Comparison of ENCODE assay signal across 28 mouse cellular contexts in genomic region chr2:135153248-135153647, GRCm38 (mm10).
A peak's percentile ranks its signal among the peaks of the same experiment; 100 is the strongest.
DNase-seq lines count a peak whose midpoint lies in the region; ATAC-seq and TF ChIP-seq lines count a peak whose summit lies in the region.
"Had no signal": no experiment of that assay in that cellular context is flagged by ENCODE, and none has a peak within 500 bp of the region (broad histone marks: within the 10 kb centered on the region; RNA-seq: fewer than 3 reads in every experiment).

No protein-coding gene starts in this region.

- H3K27me3 ChIP-seq in forebrain, embryonic 15.5 days = no peaks in the 10 kb centered on the region
- H3K27me3 ChIP-seq in forebrain, embryonic 10.5 days (ENCODE audit: poor library complexity, severe bottlenecking) = no peaks in the 10 kb centered on the region
- H3K27me3 ChIP-seq in kidney, embryonic 15.5 days = no peaks in the 10 kb centered on the region
- H3K27me3 ChIP-seq: embryonic facial prominence, embryonic 15.5 days; heart, embryonic 15.5 days; limb, embryonic 12.5 days; liver, embryonic 12.5 days had no signal

- 0 out of 2 replicates have a peak, but pooled peaks have one; percentile 38 for ATAC-seq in forebrain, embryonic 15.5 days (replicated peaks)
- ATAC-seq in kidney, embryonic 15.5 days (replicated peaks; ENCODE audit: low FRiP score) = no peak
- ATAC-seq: CD4-positive, CD25-positive, alpha-beta regulatory T cell, adult 4 months; intestine, embryonic 16.5 days; liver, embryonic 12.5 days; liver, postnatal 0 days had no signal

- no peak overlapping the region for H3K4me2 ChIP-seq in forebrain, embryonic 15.5 days (replicated peaks)
- H3K4me2 ChIP-seq in kidney, embryonic 15.5 days = no peak overlapping the region
- H3K4me2 ChIP-seq: embryonic facial prominence, embryonic 15.5 days; heart, embryonic 15.5 days; limb, embryonic 12.5 days; liver, embryonic 12.5 days; midbrain, embryonic 11.5 days had no signal

- H3K27ac ChIP-seq in forebrain, embryonic 15.5 days (replicated peaks) = no peak overlapping the region
- no peak overlapping the region for H3K27ac ChIP-seq in forebrain, embryonic 10.5 days
- H3K27ac ChIP-seq in layer of hippocampus, adult 2 months = peak overlapping the region; percentile 33; the same call in 1 of the 2 replicates
- H3K27ac ChIP-seq in kidney, embryonic 15.5 days = no peak overlapping the region
- H3K27ac ChIP-seq: embryonic facial prominence, embryonic 15.5 days; heart, embryonic 10.5 days; heart, embryonic 15.5 days; limb, embryonic 12.5 days; liver, embryonic 12.5 days had no signal

- no peak overlapping the region for H3K4me3 ChIP-seq in forebrain, embryonic 15.5 days
- H3K4me3 ChIP-seq in forebrain, embryonic 10.5 days = no peak overlapping the region
- H3K4me3 ChIP-seq in layer of hippocampus, adult 2 months = no peak overlapping the region
- no peak overlapping the region for H3K4me3 ChIP-seq in kidney, embryonic 15.5 days (replicated peaks)
- H3K4me3 ChIP-seq: embryonic facial prominence, embryonic 15.5 days; heart, embryonic 10.5 days; heart, embryonic 15.5 days; limb, embryonic 12.5 days; liver, embryonic 12.5 days had no signal

- 79% methylated on average over 4 of the region's 4 CpGs for WGBS in forebrain, embryonic 15.5 days
- WGBS in forebrain, embryonic 10.5 days = 81% methylated on average over 4 of the region's 4 CpGs
- WGBS in kidney, embryonic 15.5 days = 75% methylated on average over 4 of the region's 4 CpGs

- TF ChIP-seq CTCF in layer of hippocampus, adult 2 months (conservative IDR thresholded peaks at IDR 0.05) = no peak

- H3K4me1 ChIP-seq in forebrain, embryonic 15.5 days = no peaks in the 10 kb centered on the region
- no peaks in the 10 kb centered on the region for H3K4me1 ChIP-seq in forebrain, embryonic 10.5 days
- 0 out of 2 replicates have a peak, but pooled peaks cover 10% of the 10 kb centered on the region for H3K4me1 ChIP-seq in kidney, embryonic 15.5 days
- H3K4me1 ChIP-seq: embryonic facial prominence, embryonic 15.5 days; heart, embryonic 10.5 days; heart, embryonic 15.5 days; limb, embryonic 12.5 days; liver, embryonic 12.5 days had no signal

- no peak overlapping the region for H3K9ac ChIP-seq in forebrain, embryonic 15.5 days (replicated peaks)
- no peak overlapping the region for H3K9ac ChIP-seq in kidney, embryonic 15.5 days
- H3K9ac ChIP-seq: embryonic facial prominence, embryonic 15.5 days; heart, embryonic 15.5 days; limb, embryonic 12.5 days; liver, embryonic 12.5 days; liver, postnatal 0 days had no signal

- no peak for DNase-seq in forebrain, embryonic 10.5 days (ENCODE audit: extremely low spot score, low spot score)
- DNase-seq in layer of hippocampus, adult 2 months (ENCODE audit: low spot score in 2 of 2) = no peak
- DNase-seq in layer of hippocampus, postnatal 14 days (ENCODE audit: low spot score in 2 of 2) = no peak
- DNase-seq in brain, adult 2 months (ENCODE audit: low read depth, low spot score) = peak; percentile 56
- peak; percentile 31 for DNase-seq in telencephalon, adult 2 months (ENCODE audit: low read depth, low spot score)
- DNase-seq: adrenal gland, postnatal 25 days; cerebellum, adult 8-10 months; cerebellum, postnatal 25 days; gastrocnemius, postnatal 25 days; kidney, adult 8-10 months; kidney, postnatal 10 days; layer of hippocampus, adult 9-11 months; liver, postnatal 0 days; lung, postnatal 36 days; right cerebral cortex, adult 18-20 months; spleen, adult 18-20 months; thymus, adult 2 months; thymus, postnatal 36 days had no signal

- H3K9me3 ChIP-seq in forebrain, embryonic 15.5 days = no peaks in the 10 kb centered on the region
- no peaks in the 10 kb centered on the region for H3K9me3 ChIP-seq in forebrain, embryonic 10.5 days
- H3K9me3 ChIP-seq in kidney, embryonic 15.5 days (replicated peaks) = no peaks in the 10 kb centered on the region
- H3K9me3 ChIP-seq: embryonic facial prominence, embryonic 15.5 days; heart, embryonic 10.5 days; heart, embryonic 15.5 days; limb, embryonic 12.5 days; liver, embryonic 12.5 days had no signal

- no peaks in the 10 kb centered on the region for H3K36me3 ChIP-seq in forebrain, embryonic 15.5 days
- H3K36me3 ChIP-seq in forebrain, embryonic 10.5 days (replicated peaks) = no peaks in the 10 kb centered on the region
- H3K36me3 ChIP-seq in kidney, embryonic 15.5 days = no peaks in the 10 kb centered on the region
- H3K36me3 ChIP-seq: embryonic facial prominence, embryonic 15.5 days; heart, embryonic 10.5 days; heart, embryonic 15.5 days; limb, embryonic 12.5 days; liver, embryonic 12.5 days had no signal

Comparison
In these comparisons a context has a peak if more than half of its experiments do, and no peak if none do; other contexts are left out.
1. DNase-seq: peak in brain, adult 2 months (single experiment) and telencephalon, adult 2 months (single experiment); none in forebrain, embryonic 10.5 days (single experiment), layer of hippocampus, adult 2 months (0 of 2) and layer of hippocampus, postnatal 14 days (0 of 2).